ENCODE assay signal across 10 mouse cellular contexts in the genomic region with DNA sequence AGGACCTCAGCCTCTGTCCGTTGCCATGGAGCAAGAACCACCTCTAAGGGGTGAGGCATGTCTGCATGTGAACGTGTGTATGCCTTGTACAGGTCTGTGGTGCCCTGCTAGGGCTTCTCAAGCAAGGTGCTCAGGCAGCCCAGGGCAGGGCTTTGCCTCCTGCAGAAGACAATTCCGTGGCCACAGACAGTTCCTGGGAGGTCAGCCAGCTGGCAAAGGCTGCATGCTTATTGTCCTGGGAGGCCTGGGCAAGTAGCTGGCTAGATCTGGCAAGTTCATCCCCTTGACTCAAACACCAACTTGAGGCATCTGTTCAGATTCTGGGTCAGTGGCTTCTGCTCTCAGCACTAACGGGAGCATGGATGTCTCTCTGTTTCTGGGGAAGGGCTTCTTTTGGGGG. TPM values are rescaled to one million over a fixed set of nuclear protein-coding genes. Genes with fewer than 3 reads are reported as not detected.
DNase-seq lines count a peak whose midpoint lies in the region; ATAC-seq and TF ChIP-seq lines count a peak whose summit lies in the region.
"Had no signal": no experiment of that assay in that cellular context is flagged by ENCODE, and none has a peak within 500 bp of the region (broad histone marks: within the 10 kb centered on the region; RNA-seq: fewer than 3 reads in every experiment).

No protein-coding gene starts in this region.

- no peak for ATAC-seq in heart, embryonic 11.5 days (replicated peaks; ENCODE audit: insufficient number of reproducible peaks, low FRiP score, low TSS enrichment)
- no peak for ATAC-seq in stomach, embryonic 14.5 days (ENCODE audit: insufficient number of reproducible peaks, insufficient read depth, low FRiP score, low read depth)
- ATAC-seq in stomach, postnatal 0 days (ENCODE audit: low FRiP score, low TSS enrichment) = no peak
- no peak for ATAC-seq in megakaryocyte, adult 5-6 weeks (ENCODE audit: poor library complexity, severe bottlenecking)
- ATAC-seq in intestine, embryonic 15.5 days = no peak

- H3K36me3 ChIP-seq in heart, embryonic 11.5 days (ENCODE audit: control insufficient read depth, insufficient read depth, low read length) = peaks cover 20% of the 10 kb centered on the region
- H3K36me3 ChIP-seq in stomach, embryonic 14.5 days (ENCODE audit: control insufficient read depth, insufficient read depth, low read length) = peaks cover 80% of the 10 kb centered on the region
- H3K36me3 ChIP-seq in stomach, postnatal 0 days (ENCODE audit: control insufficient read depth, insufficient read depth, low read length) = peaks cover 12% of the 10 kb centered on the region
- peaks cover 41% of the 10 kb centered on the region for H3K36me3 ChIP-seq in intestine, embryonic 15.5 days

- H3K27ac ChIP-seq in heart, embryonic 11.5 days (ENCODE audit: low read depth, low read length) = no peak overlapping the region
- H3K27ac ChIP-seq in stomach, embryonic 14.5 days (ENCODE audit: low read length) = peak overlapping the region; percentile 18; the same call in 1 of the 2 replicates
- no peak overlapping the region for H3K27ac ChIP-seq in stomach, postnatal 0 days (replicated peaks)
- no peak overlapping the region for H3K27ac ChIP-seq in intestine, embryonic 15.5 days
- H3K27ac ChIP-seq: heart, embryonic 15.5 days had no signal

- peaks cover 22% of the 10 kb centered on the region for H3K4me1 ChIP-seq in heart, embryonic 11.5 days (ENCODE audit: control insufficient read depth, insufficient read depth, low read length)
- H3K4me1 ChIP-seq in stomach, embryonic 14.5 days (ENCODE audit: control insufficient read depth, insufficient read depth, low read length) = peaks cover 30% of the 10 kb centered on the region
- H3K4me1 ChIP-seq in stomach, postnatal 0 days (replicated peaks; ENCODE audit: control insufficient read depth, insufficient read depth) = no peaks in the 10 kb centered on the region; the same call in 1 of the 2 replicates
- peaks cover 29% of the 10 kb centered on the region for H3K4me1 ChIP-seq in intestine, embryonic 15.5 days (replicated peaks)

- no peaks in the 10 kb centered on the region for H3K9me3 ChIP-seq in heart, embryonic 11.5 days (replicated peaks; ENCODE audit: control insufficient read depth, low read length)
- no peaks in the 10 kb centered on the region for H3K9me3 ChIP-seq in stomach, embryonic 14.5 days (ENCODE audit: control insufficient read depth, low read depth, low read length)
- H3K9me3 ChIP-seq in stomach, postnatal 0 days (ENCODE audit: control insufficient read depth, low read length) = no peaks in the 10 kb centered on the region
- H3K9me3 ChIP-seq in intestine, embryonic 15.5 days = no peaks in the 10 kb centered on the region
- H3K9me3 ChIP-seq: embryonic facial prominence, embryonic 12.5 days; heart, embryonic 15.5 days had no signal

- H3K27me3 ChIP-seq in heart, embryonic 11.5 days (ENCODE audit: control insufficient read depth, insufficient read depth, low read length) = no peaks in the 10 kb centered on the region
- no peaks in the 10 kb centered on the region for H3K27me3 ChIP-seq in stomach, embryonic 14.5 days (ENCODE audit: control insufficient read depth, insufficient read depth, low read length)
- H3K27me3 ChIP-seq in stomach, postnatal 0 days (ENCODE audit: control insufficient read depth, insufficient read depth, low read length) = no peaks in the 10 kb centered on the region
- no peaks in the 10 kb centered on the region for H3K27me3 ChIP-seq in intestine, embryonic 15.5 days (replicated peaks)
- H3K27me3 ChIP-seq: embryonic facial prominence, embryonic 12.5 days; heart, embryonic 15.5 days had no signal

- whole genome bisulfite sequencing in heart, embryonic 11.5 days (ENCODE audit: insufficient replicate concordance) = 56% methylated on average over 4 of the region's 4 CpGs
- 55% methylated on average over 4 of the region's 4 CpGs for WGBS in stomach, embryonic 14.5 days
- 53% methylated on average over 4 of the region's 4 CpGs for WGBS in stomach, postnatal 0 days
- WGBS in intestine, embryonic 15.5 days = 68% methylated on average over 4 of the region's 4 CpGs

- TF ChIP-seq EP300 in stomach, postnatal 0 days (optimal IDR thresholded peaks at IDR 0.05) = no peak

- no peak overlapping the region for H3K4me3 ChIP-seq in heart, embryonic 11.5 days (ENCODE audit: low read depth, low read length)
- H3K4me3 ChIP-seq in stomach, embryonic 14.5 days (ENCODE audit: low read depth, low read length) = no peak overlapping the region
- no peak overlapping the region for H3K4me3 ChIP-seq in stomach, postnatal 0 days (ENCODE audit: low read depth, low read length)
- H3K4me3 ChIP-seq in intestine, embryonic 15.5 days (replicated peaks) = no peak overlapping the region
- H3K4me3 ChIP-seq: embryonic facial prominence, embryonic 12.5 days; heart, embryonic 15.5 days had no signal

- H3K9ac ChIP-seq in heart, embryonic 11.5 days (ENCODE audit: low read depth, low read length) = no peak overlapping the region
- no peak overlapping the region for H3K9ac ChIP-seq in stomach, embryonic 14.5 days (replicated peaks; ENCODE audit: low read depth, low read length)
- no peak overlapping the region for H3K9ac ChIP-seq in stomach, postnatal 0 days (ENCODE audit: low read length)
- H3K9ac ChIP-seq in intestine, embryonic 15.5 days = no peak overlapping the region
- H3K9ac ChIP-seq: embryonic facial prominence, embryonic 12.5 days; heart, embryonic 15.5 days had no signal

- H3K4me2 ChIP-seq in heart, embryonic 11.5 days = no peak overlapping the region
- no peak overlapping the region for H3K4me2 ChIP-seq in stomach, embryonic 14.5 days (replicated peaks; ENCODE audit: low read depth, low read length)
- H3K4me2 ChIP-seq in stomach, postnatal 0 days (replicated peaks; ENCODE audit: low read depth) = no peak overlapping the region
- H3K4me2 ChIP-seq in intestine, embryonic 15.5 days (replicated peaks) = no peak overlapping the region
- H3K4me2 ChIP-seq: embryonic facial prominence, embryonic 12.5 days; heart, embryonic 15.5 days had no signal

- DNase-seq in heart, adult 8-10 months (ENCODE audit: low spot score) = peak; percentile 67
- no peak for DNase-seq in stomach, postnatal 0 days (ENCODE audit: low spot score)
- DNase-seq in cerebellum, postnatal 36 days = peak; percentile 89 to 90
- DNase-seq in kidney, postnatal 36 days = peak; percentile 90 to 91

- no peak for TF ChIP-seq CTCF in stomach, postnatal 0 days (IDR thresholded peaks at IDR 0.05; ENCODE audit: low read depth)

RNA-seq across cellular contexts. Expression of a gene that starts 35.3 kb away (rescaled TPM):
- total RNA-seq in heart, adult 8-10 months (2022) = 10 to 100 TPM; 46.0 to 59.4 (median 50.9) TPM
- polyA plus RNA-seq in heart, embryonic 11.5 days (2014; fragmentation: Nextera tagmentation; extraction: Ambion mirVana) = 55.1 and 60.1 TPM in 2 replicates
- 77.9 and 83.1 TPM in 2 replicates for polyA plus RNA-seq in stomach, embryonic 14.5 days (2014; fragmentation: Nextera tagmentation; extraction: Ambion mirVana)
- 29.7 and 44.0 TPM in 2 replicates for polyA plus RNA-seq in stomach, postnatal 0 days (2015; fragmentation: Nextera tagmentation; extraction: Ambion mirVana)
- total RNA-seq in megakaryocyte, adult 5-6 weeks (2015) = 3.5 and 5.5 TPM in 2 replicates
- total RNA-seq in megakaryocyte, adult 5-6 weeks (2017) = 5.3 and 13.8 TPM in 2 replicates
- polyA plus RNA-seq in intestine, embryonic 15.5 days (2015; fragmentation: Nextera tagmentation; extraction: Ambion mirVana) = 114 and 120 TPM in 2 replicates
